Mouse (Mus musculus) megakaryocyte, embryonic 14.5 days (primary cell): ENCODE results near the gene Tmem43. TPM values are rescaled to one million over a fixed set of nuclear protein-coding genes. Genes with fewer than 3 reads are reported as not detected.
"Not testable (repeated sequence)": the region's sequence is repeated elsewhere in the genome, so short reads cannot be mapped to it uniquely, and the experiment has no call there.

Source experiments
- H3K27me3 ChIP-seq: replicated peaks from 2 replicates; pipeline ENCODE3; 2012; ENCODE audit warnings: inconsistent platforms
- H3K36me3 ChIP-seq: replicated peaks from 2 replicates; pipeline ENCODE3; 2012; ENCODE audit warnings: low read length, inconsistent platforms, mixed read lengths
- H3K4me1 ChIP-seq: 2 replicates; pipeline ENCODE4 v1.6.1; 2012; ENCODE audit warnings: inconsistent platforms
- H3K4me3 ChIP-seq: replicated peaks from 2 replicates; pipeline ENCODE3; 2012; ENCODE audit warnings: moderate library complexity, mild to moderate bottlenecking, inconsistent platforms
- H3K9me3 ChIP-seq: 2 replicates; pipeline ENCODE4 v1.6.1; 2012; ENCODE audit warnings: inconsistent platforms
- FLI1 ChIP-seq: IDR thresholded peaks from 2 replicates; pipeline ENCODE4 v1.6.1; 2012; ENCODE audit warnings: low read length, inconsistent platforms, mixed read lengths
- GATA1 ChIP-seq: IDR thresholded peaks from 3 replicates; pipeline ENCODE4 v1.6.1; 2012; ENCODE audit warnings: mixed read lengths, low read length, inconsistent platforms, borderline replicate concordance
- polyA plus RNA-seq: library from polyadenylated mRNA; stranded (reverse); fragments of >175 nt; gene quantifications from 2 replicates; pipeline ENCODE4 v1.2.3, GENCODE M21; 2012; ENCODE audit warnings: low replicate concordance; ENCODE audit not compliant: insufficient read depth

The Tmem43 gene
- polyA plus RNA-seq, 1 experiment: 3.9 TPM

DNA sequence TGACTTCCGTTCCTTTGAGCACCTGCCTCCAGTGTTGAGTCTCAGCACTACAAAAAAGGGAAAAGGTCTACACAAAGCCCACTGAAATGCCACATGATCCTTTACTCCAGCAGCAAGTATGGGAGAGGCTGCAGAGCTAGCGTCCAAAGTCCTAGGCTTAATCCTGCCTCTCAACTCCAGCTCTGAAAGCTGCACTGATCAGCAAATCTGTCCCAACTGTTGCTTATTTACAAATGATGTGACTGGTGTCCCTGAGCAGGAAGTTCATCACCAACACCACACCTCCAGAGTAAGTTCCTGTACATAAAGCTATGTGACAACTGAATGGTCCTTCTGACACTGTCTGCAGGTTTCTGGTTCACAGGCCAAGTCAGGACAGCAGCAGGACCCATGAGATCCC, 7.7 kb upstream of the Tmem43 start:
- Histone ChIP-seq H3K36me3 (peaks cover 81% of the 10 kb centered on the region), H3K4me1 (peaks cover 13% of the 10 kb centered on the region), H3K9me3 (no peaks in the 10 kb centered on the region), H3K27me3 (no peaks in the 10 kb centered on the region), H3K4me3 (no peak overlapping the region)
- TF ChIP-seq FLI1 (no peak), GATA1 (no peak)

DNA sequence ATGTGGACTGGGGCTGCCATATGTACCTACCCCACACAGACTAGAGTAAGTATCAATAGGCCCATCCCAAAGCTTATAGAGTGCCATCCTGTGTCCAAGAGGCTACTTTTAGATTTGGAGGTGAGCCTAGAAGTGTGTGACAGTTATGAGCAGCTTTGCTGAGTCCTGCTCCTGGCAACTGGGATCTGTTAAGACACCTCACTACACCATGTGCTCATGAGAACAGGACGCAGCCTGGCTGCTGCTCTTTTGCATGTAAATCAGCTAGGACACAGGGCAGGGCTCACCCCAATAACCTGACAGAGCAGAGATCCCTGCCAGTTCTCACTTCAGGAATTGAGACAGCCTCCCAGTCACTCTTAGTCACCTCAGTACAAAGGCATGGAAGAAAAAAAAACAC, 6.4 kb upstream of the Tmem43 start:
- Histone ChIP-seq H3K4me3 (no peak overlapping the region), H3K9me3 (no peaks in the 10 kb centered on the region), H3K27me3 (no peaks in the 10 kb centered on the region), H3K4me1 (peaks cover 23% of the 10 kb centered on the region), H3K36me3 (peaks cover 84% of the 10 kb centered on the region)
- TF ChIP-seq GATA1 (no peak), FLI1 (no peak)

DNA sequence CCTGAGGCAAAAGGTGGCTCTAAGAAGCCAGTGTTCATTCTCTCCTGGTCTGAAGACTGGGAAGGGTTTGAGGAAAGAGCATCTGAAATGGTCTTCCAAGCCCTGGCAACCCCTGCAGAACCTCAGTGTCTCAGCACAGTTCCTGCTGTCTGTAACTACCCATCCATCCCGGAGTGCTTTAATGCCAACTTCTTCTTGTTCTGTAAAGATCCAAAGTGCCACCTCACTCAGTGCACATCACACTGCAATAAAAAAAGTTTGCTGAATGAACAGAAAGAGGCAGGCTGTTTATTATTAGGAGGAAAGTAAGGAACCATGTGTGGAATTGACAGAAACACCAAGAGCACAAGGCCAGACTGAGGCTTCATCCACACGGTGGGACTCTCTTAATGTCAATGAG, 2.8 kb upstream of the Tmem43 start:
- Histone ChIP-seq H3K27me3 (no peaks in the 10 kb centered on the region), H3K36me3 (peaks cover 62% of the 10 kb centered on the region), H3K4me3 (no peak overlapping the region), H3K4me1 (peaks cover 50% of the 10 kb centered on the region), H3K9me3 (no peaks in the 10 kb centered on the region)
- TF ChIP-seq GATA1 (no peak), FLI1 (no peak)

DNA sequence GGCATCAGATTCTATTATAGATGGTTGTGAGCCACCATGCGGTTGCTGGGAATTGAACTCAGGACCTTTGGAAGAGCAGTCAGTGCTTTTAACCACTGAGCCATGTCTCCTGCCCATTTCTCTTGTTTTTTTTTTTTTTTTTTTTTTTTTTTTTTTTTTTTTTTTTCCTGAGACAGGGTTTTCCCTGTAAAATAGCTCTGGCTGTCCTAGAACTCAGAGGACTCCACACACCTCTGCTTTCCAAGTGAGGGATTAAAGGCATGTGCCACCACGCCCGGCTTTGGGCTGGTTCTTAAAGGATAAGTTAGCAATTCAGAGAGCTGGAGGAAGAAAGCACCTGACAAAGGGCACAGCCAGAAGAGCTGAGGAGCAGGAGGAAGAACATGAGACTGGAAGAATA, 2.1 kb upstream of the Tmem43 start:
- peaks cover 57% of the 10 kb centered on the region for H3K4me1 ChIP-seq
- not testable (repeated sequence) for H3K4me3 ChIP-seq, H3K27me3 ChIP-seq, H3K9me3 ChIP-seq
- peaks cover 62% of the 10 kb centered on the region for H3K36me3 ChIP-seq

DNA sequence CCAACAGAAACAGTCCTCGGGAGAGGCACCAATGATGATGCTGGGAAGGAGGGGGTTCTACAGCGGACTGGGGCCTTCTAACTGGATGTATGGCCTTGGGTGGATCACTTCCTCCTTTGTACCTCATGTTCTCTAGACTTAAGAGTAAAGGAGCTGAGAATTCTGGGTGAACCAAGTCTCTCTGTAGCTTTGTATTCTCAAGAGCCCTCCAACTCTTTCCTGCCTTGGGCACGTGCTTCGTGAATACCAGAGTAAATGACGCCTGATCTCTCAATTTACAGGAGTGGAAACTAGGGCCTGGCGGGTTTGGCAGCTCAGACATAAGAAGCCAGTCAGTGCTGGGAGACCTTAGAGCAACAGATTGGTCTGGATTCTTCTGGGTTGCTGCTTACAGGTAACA, 1.2 kb upstream of the Tmem43 start:
- no peaks in the 10 kb centered on the region for H3K9me3 ChIP-seq
- H3K36me3 ChIP-seq: peaks cover 62% of the 10 kb centered on the region
- peaks cover 66% of the 10 kb centered on the region for H3K4me1 ChIP-seq
- peak overlapping the region; percentile 93 for H3K4me3 ChIP-seq
- TF ChIP-seq FLI1 (no peak), GATA1 (no peak)
- H3K27me3 ChIP-seq: no peaks in the 10 kb centered on the region

DNA sequence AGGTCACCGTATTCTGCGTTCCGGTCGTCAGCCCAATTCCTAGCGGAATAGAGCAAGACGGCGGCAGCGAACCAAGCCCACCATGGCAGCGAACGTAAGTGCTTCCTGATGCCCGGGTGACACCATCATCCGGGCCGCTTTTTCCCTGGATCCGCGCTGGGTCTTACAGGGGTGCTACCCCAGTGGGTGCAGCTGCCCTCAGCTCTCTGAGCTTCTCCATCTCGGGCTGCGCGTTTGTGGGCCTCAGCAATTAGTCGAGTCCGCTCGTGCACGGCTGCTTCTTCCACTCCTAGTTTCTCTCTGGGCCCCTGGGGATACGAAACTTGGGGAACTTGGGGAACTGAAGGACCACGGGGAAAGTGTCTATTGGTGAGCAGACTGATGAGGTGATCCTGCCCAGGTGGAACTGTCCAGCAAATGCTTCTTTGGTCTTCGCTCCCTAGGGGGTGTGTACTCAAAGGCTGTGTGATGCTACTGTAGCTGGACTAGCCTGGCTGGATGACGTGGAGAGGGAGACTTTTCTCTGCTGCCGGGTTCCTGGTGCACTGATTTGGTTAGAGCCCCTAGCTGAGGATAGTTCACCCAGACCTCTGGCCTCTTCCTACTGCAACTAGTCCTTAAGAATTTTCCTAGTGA, 420 bp downstream of the Tmem43 start:
- Histone ChIP-seq H3K4me1 (peaks cover 70% of the 10 kb centered on the region), H3K9me3 (no peaks in the 10 kb centered on the region), H3K36me3 (peaks cover 62% of the 10 kb centered on the region), H3K4me3 (peak overlapping the region; percentile 93), H3K27me3 (no peaks in the 10 kb centered on the region)
- TF ChIP-seq GATA1 (no peak), FLI1 (no peak)

DNA sequence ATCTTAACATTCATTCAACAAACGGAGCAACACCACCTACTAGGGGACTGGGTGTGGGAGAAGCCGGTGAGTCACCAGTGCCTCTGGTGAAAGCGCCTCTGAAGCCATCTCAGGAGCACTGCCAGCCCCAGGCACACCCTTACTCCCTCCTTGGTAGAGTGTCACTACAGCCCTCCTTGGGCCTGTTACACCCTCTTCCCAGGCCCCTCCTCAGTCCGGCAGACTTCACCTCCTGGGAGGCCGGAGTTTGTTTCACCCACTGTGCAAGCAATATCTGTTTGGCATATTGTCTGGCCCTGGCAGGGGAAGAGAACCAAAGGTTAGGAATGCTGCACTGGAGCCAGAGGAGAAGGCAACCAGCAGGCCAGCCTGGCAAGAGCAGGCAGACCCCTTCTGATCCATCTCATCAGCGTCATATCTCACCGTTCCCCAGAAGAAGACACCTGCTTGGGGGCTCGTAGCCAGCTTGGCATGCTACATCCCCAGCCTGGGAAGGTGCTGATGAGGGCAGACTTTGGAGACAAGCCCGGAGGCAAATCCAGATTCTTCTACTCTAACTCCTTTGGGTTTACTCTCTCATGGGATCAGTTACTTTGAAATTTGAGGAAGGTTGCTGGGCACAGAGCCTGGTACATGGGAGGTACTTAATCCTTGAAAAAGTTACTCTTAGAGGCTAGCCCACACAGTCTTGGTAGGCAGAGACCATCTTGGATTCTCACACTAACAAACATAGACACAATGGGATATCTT, 1.1 kb downstream of the Tmem43 start:
- peak overlapping the region; percentile 93 for H3K4me3 ChIP-seq
- no peaks in the 10 kb centered on the region for H3K27me3 ChIP-seq
- TF ChIP-seq FLI1 (no peak), GATA1 (no peak)
- H3K4me1 ChIP-seq: peaks cover 65% of the 10 kb centered on the region
- H3K36me3 ChIP-seq: peaks cover 62% of the 10 kb centered on the region
- no peaks in the 10 kb centered on the region for H3K9me3 ChIP-seq

DNA sequence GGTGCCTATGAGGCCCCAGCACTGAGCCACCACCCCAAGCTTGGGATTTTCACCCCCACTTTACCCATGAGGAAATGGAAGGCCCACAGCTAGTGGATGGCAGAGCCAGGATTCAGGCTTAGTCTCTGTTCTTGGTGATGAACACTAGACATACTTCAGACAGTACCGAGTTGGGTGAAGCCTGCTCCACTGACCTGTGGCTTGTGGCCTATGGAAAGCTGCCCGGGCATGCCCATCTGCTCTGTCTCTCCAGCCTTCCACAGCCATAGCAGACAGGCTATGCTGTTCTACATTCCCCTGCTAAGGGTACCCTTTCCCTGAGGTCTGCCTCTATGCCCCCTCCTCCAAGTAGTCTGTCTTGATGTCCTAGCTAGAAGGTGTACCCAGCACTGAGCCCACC, 3.0 kb downstream of the Tmem43 start:
- TF ChIP-seq FLI1 (no peak), GATA1 (no peak)
- H3K36me3 ChIP-seq: peaks cover 68% of the 10 kb centered on the region
- H3K4me3 ChIP-seq: peak overlapping the region; percentile 54

DNA sequence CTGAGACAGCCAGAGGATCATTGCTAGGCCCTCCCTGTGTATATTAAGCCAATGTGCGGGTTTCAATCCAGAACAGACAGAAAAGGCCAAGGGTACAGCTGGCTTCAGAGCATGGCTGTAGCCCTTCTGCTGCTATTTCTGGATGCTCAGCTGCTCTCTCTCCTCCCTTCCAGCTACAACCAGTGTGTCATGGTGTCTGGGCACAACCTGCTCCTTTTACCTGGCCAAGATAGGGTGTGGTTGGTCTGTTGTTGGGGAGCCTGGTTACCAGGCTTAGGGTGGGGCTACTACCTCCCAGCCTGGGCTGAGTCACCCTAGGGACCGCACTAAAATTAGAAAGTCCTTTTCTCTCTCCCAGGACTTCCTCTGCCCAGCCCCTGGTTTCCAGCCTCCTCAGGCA, 9.9 kb downstream of the Tmem43 start:
- TF ChIP-seq FLI1: no peak
- TF ChIP-seq GATA1: no peak
- peaks cover 58% of the 10 kb centered on the region for H3K4me1 ChIP-seq
- H3K4me3 ChIP-seq: peak overlapping the region; percentile 60
- H3K9me3 ChIP-seq: no peaks in the 10 kb centered on the region
- H3K36me3 ChIP-seq: peaks cover 100% of the 10 kb centered on the region
- no peaks in the 10 kb centered on the region for H3K27me3 ChIP-seq

More for the DNA sequence above, 3.0 kb downstream of the Tmem43 start:
- Histone ChIP-seq H3K4me1 (peaks cover 55% of the 10 kb centered on the region), H3K27me3 (no peaks in the 10 kb centered on the region), H3K9me3 (no peaks in the 10 kb centered on the region)

DNA sequence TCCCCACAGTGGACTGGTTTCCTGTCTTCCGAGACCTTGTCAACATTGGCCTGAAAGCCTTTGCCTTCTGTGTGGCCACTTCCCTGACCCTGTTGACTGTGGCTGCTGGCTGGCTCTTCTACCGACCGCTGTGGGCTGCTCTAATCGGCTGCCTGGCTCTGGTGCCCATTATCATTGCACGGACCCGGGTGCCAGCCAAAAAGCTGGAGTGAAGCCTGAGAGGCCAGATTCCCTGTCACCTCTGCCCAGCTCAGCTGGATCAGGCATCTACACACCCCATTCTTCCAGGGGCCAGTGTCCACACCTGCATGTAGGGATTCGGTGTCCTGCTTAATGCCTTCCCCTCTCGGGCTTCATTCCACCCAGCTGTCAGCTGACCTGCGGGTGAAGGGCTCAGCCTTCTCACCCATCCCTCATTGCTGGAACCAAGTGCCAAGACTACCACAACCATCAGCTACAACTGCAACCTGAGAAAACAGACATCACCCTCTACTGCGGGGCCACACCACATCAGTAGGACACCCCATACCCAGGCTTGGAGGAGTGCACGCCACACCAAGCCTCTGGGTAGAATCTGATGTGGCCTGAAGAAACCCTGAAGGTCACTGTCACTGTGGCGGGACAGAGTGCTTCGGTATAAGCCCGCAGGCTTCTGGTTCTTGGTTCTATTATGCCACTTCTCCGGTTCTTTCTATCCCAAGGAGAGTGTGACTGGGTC, 13.4 kb downstream of the Tmem43 start:
- Histone ChIP-seq H3K36me3 (peaks cover 90% of the 10 kb centered on the region), H3K4me1 (peaks cover 84% of the 10 kb centered on the region)
- no peak for TF ChIP-seq GATA1
- TF ChIP-seq FLI1: no peak

More for the DNA sequence above, 13.4 kb downstream of the Tmem43 start:
- Histone ChIP-seq H3K27me3 (no peaks in the 10 kb centered on the region), H3K9me3 (no peaks in the 10 kb centered on the region), H3K4me3 (no peak overlapping the region)
